Mouse (Mus musculus) monocyte, adult 5-6 weeks (primary cell): Measurements from ENCODE around the gene St3gal2. TPM values are rescaled to one million over a fixed set of nuclear protein-coding genes. Genes with fewer than 3 reads are reported as not detected.
"Not testable (repeated sequence)": the region's sequence is repeated elsewhere in the genome, so short reads cannot be mapped to it uniquely, and the experiment has no call there.

Experiments used
- ATAC-seq: fragments of 153-309, 156-312 bp; replicated peaks from 2 replicates; pipeline ENCODE4 v1.8.0; 2017; ENCODE audit warnings: mild to moderate bottlenecking; ENCODE audit not compliant: low TSS enrichment, insufficient number of reproducible peaks, severe bottlenecking, poor library complexity, low FRiP score
- total RNA-seq: library from RNA; stranded (forward); fragments of 200-1000, 200-491, 200-594 nt; gene quantifications from 3 replicates; pipeline ENCODE4 v1.2.3, GENCODE M21; 2017

Gene St3gal2
- total RNA-seq, 1 experiment from 2014 or later: 3.6 TPM

DNA sequence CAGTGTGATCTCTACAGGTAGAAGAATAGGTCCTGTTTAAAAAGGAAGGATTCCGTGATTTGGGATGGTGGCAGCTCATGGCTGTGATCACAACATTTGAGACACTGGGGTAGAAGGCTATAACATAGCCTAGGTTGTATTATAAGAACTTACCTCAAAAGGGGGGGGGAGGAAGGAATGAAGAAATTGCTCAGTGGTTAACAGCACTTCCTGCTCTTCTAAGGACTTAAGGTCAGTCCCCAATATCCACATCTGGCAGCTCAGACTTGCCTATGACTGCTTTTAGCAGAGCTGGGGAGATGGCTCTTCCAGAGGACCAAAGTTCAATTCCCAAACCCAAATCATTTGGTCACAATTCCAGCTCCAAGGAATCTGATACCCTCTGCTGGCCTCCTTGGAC lies 13.0 kb upstream of the St3gal2 start:
- no peak for ATAC-seq

DNA sequence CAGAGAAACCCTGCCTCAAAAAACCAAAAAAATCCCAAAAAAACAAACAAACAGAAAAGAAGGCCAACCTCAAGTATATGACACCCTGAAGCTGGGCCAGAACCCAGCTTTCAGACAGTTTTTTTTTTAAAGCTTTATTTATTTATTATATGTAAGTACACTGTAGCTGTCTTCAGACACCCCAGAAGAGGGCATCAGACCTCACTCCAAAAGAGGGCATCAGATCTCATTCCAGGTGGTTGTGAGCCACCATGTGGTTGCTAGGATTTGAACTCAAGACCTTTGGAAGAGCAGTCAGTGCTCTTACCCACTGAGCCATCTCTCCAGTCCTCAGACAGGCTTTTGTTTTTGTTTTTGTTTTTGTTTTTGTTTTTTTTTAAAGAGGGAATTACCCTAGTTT lies 9.9 kb upstream of the St3gal2 start:
- not testable (repeated sequence) for ATAC-seq

DNA sequence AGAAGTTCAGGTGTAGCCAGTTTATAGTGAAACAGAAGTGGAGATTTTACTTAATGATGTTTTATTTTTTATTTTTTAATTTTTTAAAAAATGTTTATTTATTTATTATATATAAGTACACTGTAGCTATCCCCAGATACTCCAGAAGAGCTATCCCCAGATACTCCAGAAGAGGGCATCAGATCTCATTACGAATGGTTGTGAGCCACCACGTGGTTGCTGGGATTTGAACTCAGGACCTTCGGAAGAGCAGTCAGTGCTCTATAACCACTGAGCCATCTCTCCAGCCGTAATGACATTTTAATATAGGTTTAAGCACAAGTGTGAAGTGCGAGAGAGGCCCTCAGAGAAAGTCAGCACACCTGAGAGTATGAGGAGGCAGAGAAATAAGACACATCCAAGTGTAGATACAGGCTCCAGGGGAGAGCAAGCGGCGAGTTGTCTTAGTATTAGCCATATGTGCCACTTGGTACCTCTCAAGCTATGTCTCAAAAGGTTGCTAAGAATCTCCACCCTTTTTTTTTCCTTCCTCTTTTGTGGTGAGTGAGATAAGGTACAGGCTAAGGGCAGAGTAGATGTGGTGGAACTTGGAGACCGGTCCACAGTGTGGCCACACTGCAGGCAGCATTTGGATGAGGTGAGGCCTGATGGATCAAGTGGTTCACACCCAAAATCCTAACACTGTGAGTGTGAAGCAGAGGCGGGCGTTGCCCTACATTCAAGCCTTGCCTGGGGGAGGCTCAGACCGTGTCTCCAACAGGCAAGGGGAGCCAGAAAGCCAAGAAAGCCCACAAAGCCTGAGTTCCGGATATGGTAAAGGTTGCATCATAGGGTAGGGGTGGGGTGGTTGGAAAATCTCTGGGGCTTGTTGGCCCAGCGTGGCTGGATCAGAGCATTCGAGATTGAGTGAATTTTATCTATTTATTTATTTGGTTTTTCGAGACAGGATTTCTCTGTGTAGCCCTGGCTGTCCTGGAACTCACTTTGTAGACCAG lies 7.8 kb upstream of the St3gal2 start:
- ATAC-seq: peak; percentile 93

DNA sequence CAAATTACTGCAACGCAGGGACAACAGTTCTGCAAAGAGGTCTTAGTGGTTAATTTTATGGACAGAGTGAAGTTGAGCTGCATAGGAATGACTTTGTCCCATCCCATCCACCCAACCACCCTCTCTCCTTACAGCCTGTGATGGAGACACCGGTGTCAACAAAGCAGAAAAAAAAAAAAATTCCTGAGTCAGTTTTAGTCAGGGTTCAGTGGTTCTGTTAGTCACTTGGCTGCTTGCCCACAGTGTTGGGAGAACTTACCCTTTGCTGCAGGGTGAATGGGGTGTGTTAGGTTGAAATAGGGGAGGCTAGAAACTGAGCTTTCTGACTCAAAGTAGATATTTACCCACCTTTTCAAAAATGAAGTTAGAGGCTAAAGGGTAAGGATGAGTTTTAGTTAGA lies 2.3 kb upstream of the St3gal2 start:
- ATAC-seq: no peak

DNA sequence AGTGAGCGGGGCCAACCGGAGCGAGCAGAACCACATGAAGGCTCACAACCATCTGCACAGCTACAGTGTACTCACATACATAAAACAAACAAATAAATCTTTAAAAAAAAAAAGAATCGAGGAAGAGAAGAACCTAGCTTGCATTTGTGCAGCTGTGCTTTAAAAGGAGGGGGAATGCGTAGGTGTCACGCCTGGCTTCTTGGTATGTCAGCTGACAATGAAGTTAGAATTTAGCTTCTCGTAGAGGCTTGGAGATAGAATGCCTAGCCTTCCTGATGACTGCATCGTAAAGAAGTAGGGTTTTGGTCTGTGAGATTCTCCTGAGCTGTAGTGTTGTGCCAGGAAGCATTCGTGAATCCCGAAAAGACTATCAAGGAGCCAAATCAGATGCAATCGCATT lies 1.7 kb upstream of the St3gal2 start:
- no peak for ATAC-seq

DNA sequence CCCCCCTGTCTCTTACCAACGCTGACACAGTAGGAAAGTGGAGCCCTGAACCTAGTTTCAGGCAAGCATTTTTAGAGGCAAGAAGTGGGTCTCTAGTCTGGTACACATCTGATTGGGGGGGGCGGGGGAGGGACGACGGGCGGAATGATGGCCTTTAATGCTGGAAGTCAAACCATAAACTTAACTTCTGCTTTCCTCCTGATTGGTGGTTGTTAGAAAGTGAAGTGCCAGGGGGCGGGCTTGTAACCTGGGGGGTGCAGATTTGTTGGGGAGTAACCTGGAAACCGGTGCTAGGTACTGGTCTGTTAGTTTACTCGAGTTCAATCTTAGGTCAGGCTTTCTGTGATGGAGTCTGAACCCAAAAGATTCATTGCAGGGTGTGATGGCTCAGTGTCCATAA lies 1.3 kb upstream of the St3gal2 start:
- no peak for ATAC-seq

DNA sequence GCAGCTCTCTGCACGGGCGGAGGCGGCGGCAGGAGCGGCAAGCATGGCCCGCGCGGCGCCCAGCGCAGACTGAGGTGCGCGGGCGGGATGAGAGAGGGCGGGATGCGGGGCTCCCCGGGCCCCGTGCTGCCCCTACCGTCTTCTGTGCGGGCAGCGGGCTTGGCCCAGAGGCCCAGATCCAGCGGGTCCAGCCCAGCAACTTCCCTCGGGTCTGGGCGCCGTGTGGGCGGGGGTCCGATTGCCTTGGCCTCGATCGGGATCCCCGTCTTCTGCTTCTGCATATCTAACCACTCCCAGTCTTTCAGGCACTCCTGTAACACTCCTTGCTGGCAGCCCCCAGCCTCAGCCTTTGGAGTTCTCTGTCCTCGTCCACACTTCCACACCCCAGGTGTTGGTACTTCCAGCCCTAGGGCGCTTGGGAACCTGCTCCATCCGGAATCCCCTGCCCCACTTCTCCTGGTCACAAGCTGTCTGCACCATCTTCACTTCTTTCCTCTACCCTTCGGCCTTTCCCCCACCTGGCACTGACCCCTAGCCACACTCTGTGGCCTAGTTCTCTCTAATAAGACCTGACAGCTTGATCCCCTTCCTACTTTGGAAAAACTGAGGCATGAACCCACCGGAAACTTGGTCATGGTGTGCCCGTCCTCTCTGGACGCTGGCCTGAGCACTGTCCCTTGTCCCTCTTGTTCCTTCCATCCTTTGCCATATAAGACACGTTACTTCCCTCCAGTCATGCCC lies 480 bp downstream of the St3gal2 start:
- ATAC-seq: 0 out of 2 replicates have a peak, but pooled peaks have one; percentile 2

DNA sequence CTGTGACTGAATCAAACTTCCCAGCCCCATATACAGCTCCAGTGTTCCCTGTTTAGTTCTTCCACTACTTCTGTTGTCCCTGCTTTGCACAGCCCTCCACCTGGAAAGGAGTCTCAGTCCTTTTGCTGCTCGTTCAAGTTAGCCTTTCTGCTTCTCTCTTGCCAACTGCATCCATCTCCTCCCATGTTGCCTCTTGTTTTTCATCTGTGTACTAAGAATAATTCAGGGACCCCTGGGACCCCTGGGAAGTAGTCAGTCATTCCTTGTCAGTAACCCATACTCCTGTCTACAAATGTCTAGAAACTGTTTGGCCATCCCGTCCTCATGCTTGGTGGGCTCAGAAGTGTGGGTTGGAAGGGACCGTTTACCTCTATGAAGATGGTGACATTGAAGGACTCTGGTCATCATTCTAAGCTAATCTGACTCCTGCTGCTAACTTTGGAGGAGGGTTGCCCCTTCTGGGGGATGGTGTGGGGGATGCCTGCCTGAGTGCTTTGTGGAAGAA lies 1.1 kb downstream of the St3gal2 start:
- ATAC-seq: no peak

DNA sequence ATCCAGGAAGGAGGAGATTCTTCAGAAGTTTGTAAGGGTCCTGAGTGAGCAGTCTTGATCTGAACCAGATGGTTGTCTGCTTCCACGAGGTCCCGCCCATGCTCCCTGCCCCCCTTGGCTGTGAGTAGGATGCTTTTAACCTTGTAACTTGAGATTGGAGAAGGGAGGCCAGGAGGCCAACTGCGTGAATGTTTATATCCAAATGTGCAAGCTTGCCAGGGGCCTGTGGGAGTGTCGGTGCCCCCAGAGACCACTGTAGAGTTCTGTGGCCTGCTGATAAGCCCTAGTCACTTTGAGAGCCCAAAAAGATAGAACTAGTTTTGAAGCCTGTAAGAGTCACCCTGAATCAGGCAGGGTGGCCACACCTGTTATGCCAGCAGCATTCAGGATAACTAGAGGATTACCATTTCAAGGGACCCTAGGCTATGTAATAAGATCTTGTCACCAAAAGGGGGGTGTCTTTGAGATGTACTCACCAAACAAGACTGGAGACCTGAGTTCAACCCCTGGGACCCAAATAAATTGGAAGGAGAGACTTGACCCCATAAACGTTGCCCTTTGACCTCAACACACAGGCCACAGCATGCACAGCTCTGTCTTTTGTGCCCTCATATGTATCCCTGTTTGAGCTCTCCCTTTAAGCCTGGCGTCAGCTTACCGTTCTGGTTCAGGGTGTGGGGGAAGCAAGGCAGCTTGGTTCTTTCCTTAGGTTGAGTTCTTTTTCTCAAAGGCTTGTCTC lies 1.9 kb downstream of the St3gal2 start:
- ATAC-seq: no peak

DNA sequence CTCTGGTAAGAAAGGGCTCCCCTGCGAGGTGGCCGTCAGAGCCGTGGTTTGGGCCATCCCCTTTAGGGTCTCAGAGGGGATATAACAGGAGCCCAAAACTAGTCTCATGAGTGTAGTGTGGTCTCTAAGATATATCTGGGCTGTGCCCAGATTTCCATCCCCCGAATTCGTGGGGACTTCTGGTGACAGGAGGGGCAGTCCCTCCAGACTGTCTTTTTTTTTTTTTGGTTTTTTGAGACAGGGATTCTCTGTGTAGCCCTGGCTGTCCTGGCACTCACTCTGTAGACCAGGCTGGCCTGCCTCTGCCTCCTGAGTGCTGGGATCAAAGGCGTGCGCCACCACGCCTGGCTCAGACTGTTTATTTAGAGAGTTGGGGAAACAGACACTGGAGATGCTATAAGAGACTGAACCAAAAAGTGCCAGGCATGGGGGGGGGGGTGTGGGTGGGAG lies 6.0 kb downstream of the St3gal2 start:
- ATAC-seq: no peak

DNA sequence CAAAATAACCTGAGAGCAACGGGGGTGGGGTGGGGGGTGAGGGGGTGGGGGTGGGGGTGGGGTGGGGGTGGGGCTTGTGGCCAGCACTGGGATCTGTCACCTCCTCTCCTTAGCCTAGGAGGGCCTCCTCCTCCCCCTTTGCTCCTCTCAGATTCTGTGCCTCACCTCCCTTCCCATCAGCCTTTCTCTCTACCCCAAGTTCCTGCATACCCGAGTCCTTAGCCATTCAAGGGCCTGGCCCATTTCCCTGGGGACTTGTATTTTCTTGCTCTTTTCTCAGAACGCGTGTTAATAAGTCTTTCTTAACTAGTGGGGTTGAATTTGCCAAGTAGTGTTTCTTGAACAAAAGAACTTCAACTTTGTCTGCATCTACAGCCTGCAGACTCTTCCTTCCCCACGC lies 7.0 kb downstream of the St3gal2 start:
- no peak for ATAC-seq

DNA sequence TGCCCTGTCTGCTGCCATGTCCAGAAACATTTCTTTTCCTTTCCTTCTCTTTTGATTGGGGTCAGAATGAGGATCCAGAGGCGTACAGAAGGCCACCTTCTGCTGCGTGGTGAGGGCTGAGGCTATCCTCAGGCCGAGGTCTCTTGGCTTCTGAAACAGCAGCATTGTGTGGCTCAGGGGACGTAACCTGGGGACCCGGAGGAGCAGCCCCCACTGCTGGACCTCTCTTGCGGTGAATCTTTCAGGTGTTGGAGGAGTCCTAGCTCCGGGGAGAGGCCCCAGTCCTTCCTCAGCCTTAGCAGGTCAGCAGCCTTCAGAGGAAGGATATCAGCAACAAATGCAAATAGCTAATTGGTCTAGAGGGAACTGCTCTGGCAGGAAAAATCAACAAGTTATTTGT lies 8.7 kb downstream of the St3gal2 start:
- no peak for ATAC-seq

DNA sequence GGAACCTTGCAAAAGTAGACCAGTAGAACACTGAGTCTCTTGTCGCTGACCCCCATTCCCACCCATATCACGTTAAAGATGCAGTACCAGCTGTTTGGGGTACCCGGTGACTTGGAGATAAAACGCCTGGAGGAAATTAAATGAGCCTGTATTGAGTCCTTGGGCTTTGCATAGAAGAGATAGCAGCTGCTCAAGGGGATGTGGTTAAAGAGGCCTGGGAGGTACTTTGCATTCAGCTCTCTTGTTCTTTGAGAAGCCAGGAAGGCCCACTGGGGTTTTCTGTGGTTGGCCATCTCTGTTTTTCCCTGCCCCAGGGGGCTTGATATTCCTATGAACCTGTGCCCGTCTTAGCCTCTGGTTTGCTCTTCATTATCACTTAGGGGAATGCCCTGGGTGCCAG lies 9.3 kb downstream of the St3gal2 start:
- ATAC-seq: no peak

DNA sequence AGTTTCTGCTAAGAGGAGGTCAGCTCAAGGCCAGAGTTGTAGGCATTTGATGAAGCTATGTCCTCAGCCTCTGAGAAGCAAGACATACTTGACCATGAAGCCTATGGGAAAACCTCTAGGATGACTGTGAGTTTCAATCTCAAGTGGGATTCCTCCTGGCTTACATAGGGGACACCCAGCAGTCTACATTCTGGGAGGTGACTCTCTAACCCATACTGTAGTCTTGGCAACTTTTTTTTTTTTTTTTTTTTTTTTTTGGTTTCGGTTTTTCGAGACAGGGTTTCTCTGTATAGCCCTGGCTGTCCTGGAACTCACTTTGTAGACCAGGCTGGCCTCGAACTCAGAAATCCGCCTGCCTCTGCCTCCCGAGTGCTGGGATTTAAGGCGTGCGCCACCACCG lies 9.9 kb downstream of the St3gal2 start:
- ATAC-seq: not testable (repeated sequence)

DNA sequence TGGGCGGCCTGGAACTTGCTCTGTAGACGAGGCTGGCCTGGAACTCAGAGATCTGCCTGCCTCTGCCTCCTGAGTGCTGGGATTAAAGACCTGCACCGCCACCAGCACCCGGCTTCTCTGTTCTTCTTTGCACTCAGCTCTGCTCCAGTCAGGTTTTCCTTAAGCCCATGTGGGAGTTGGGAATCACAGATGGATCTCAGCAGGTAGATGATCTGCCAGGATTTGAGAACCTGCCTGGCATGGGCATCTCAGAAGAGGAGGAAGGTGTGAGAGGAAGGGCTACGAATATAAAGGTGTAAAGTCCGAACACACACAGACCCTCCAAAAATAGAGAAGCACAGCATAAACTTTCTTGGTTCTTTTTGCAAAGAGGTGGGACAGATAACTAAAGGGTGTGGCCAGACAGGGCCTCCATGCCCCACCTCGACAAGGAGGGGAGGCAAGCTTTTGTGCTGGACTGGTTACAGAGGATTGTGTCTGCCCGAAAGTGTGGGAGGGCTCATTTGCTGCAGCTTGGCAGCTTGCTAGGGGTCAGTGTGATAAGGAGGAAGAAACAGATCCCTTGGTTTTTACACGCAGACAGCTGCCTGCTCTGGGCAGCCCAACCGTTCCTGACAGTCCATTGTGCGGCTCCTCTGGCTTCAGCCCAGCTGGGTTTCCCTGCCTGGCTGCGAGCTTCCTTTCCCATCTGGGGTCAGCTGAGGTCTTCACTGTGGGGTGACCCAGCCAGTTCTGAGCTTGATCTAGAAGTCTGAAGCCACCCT lies 11.6 kb downstream of the St3gal2 start:
- no peak for ATAC-seq

DNA sequence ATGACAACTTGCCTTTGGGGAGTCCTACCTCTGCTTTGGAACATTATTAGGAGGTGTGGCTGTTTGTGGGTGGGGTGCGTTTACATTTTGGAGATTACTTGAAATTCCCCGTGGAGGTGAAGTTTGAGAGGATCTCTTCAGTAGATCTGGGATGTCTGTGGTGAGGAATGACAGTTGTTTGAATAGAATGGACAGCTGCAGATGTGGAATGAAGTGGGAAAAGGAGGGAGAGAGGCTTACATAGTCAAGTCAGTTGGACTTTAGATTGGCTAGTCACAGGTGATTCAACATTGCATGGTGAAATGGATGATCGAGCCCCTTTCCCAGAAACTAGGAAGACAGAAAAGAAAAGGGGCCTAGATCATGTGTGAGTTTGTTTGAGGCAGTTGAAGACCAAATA lies 12.7 kb downstream of the St3gal2 start:
- no peak for ATAC-seq

DNA sequence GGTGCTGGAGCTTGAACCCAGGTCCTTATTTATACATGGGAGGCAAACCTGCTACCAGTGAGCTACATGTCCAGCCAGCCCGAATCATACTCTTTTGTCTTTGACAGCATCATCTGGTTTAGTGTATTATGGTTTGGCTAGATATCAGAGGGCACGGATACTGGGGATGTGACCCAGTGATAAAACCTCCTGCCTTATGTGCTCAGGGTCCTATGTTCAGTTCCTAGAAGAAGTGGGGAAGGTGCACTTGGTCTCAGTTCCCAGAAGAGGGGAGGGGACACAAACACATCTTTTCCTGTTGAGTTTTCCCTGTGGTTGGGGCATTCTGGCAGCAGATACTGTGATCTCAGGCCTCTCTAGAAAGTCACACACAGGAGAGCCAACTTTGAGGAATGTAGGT lies 13.6 kb downstream of the St3gal2 start:
- no peak for ATAC-seq

DNA sequence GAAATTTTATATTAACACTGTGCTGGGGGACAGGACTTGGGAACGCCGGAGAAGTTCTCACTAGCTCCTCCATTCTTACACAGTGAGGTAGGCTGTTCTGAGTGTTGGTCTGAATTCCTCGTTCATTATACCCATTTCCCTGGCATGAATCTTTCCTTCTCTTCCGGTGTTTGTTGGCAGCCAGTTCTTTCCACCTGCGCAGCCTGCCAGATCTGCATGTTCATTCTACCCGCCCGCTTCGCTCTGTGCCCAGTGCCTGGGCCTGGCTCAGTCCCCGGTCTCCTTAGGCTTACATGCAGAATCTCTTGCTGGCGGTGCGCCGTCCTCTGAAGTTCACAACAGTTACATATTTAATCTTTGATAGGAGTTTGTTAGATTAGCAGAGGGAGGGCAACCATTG lies 16.5 kb downstream of the St3gal2 start:
- no peak for ATAC-seq
